Mouse (Mus musculus) megakaryocyte progenitor cell, adult 5-6 weeks (primary cell): ENCODE data around the gene Fam92b. TPM values are rescaled to one million over a fixed set of nuclear protein-coding genes. Genes with fewer than 3 reads are reported as not detected.
A peak's percentile ranks its signal among the peaks of the same experiment; 100 is the strongest.

Experiments
- ATAC-seq: replicated peaks from 2 replicates; pipeline ENCODE4 v1.8.0; 2016; ENCODE audit warnings: mild to moderate bottlenecking, moderate TSS enrichment, inconsistent platforms; ENCODE audit not compliant: poor library complexity
- total RNA-seq, 2 experiments: library from RNA; stranded (forward) in 1 of 2; stranded (reverse) in 1 of 2; fragments of 157-497, 149-512 nt in 1 of 2; fragments of 200-1000 nt in 1 of 2; gene quantifications; 2 replicates each; pipeline versions ENCODE4 v1.2.3 to v1.2.4; 2015 to 2017

Fam92b gene
- total RNA-seq, 2 experiments from 2014 or later: not detected

- peak; percentile 23; the same call in 1 of the 2 replicates for ATAC-seq
Observed at GRCm38 (mm10) chr8:120190810-120191413, 13.6 kb upstream of the Fam92b start.

- ATAC-seq: no peak
Observed at GRCm38 (mm10) chr8:120190107-120190809, 13.0 kb upstream of the Fam92b start.

- ATAC-seq: no peak
Observed at GRCm38 (mm10) chr8:120189440-120189839, 12.2 kb upstream of the Fam92b start.

- ATAC-seq: no peak
Observed at GRCm38 (mm10) chr8:120188510-120188909, 11.2 kb upstream of the Fam92b start.

- no peak for ATAC-seq
Observed at GRCm38 (mm10) chr8:120186454-120186853, 9.2 kb upstream of the Fam92b start.

GRCm38 (mm10) chr8:120184850-120185792, 7.9 kb upstream of the Fam92b start:
- ATAC-seq: no peak

GRCm38 (mm10) chr8:120184366-120184765, 7.1 kb upstream of the Fam92b start:
- ATAC-seq: no peak

DNA sequence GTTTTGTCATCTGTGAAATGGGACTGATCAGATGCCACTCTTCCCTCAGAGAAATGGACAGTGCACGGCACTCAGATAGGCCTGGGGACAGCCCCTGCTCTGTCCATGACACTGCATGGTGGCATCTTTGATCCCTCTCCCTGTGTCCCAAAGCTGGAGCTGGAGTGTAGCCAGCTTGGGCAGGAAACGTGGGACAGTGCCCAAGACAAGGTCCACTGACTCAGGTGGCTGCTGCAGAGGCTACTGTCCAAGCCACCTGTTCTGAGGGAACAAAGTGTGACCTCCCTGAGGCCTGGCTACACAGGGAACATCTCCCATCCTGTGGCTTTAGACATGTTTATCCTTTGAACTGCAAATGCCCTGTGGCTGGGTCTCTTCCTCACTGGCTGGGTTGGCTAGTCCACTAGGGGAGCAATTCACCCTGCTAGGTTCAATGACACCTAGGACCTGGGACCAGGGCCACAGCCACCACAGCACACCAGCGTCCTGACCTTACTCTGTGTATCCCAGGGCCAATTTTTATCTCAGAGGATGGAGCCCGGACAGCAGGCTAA, 4.7 kb upstream of the Fam92b start:
- no peak for ATAC-seq

DNA sequence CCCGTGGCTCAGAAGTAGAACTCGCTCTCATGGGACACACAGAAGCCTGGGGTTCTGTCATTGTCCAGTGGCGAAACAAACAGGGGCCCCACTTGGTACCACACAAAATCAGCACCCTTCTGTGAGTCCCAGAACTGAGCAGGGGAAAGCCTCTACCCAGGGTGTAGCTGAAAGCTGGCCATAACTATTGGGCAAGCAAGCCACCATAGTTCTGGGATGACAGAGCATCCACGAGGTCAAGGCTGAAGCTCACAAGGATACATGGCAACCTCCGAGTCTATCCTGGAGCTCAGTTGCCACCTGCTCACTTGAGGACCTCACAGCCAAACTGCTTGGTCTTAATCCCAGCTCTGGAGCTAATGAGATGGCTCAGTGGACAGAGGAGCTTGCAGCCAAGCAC, 4.0 kb upstream of the Fam92b start:
- no peak for ATAC-seq

DNA sequence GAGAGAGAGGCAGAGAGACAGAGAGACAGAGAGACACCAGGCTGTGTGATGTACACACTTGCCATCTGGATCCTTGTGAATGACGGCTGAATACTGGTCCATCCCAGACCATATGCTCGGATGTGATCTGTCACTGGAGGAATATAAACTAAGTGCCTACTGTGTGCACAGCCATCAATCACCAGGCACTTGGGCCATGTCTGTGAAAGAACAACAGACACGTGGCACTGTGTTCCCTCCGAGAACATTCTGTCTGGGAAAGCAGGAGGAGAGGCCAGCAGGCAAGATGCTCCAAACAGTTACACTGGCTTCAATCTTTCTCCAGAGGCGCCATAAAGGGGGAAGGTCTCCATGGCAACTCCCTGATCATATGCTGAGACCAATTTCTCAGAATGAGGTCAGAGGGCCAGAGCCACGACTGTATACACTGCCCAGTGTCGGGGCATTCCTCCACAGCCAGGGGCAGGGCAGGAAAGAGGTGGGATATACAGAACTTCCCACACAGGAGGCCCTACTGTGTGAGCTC, 3.2 kb upstream of the Fam92b start:
- no peak for ATAC-seq

- ATAC-seq: peak; percentile 91
Observed at GRCm38 (mm10) chr8:120179027-120179431, 1.8 kb upstream of the Fam92b start.

GRCm38 (mm10) chr8:120178124-120178514, 853 bp upstream of the Fam92b start:
- no peak for ATAC-seq

DNA sequence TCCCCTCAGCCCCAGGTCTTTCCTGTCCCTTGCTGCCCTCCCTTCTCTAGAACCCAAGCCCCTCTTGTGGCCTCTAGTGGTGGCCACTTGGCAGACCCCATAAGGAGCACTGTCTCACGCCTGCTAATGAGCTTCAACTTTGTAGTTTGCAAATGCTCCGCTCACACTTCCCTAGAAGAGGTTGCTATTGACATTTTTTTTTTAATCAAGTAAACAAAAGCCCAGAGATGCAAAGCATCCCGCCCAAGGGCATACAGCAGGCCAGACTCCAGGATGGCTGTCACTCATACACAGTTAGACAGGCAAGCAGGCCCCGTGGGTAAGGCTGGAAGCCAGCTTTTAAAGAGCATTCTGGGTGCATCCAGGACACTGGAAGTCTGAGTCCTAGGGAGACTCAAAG, 661 bp downstream of the Fam92b start:
- ATAC-seq: no peak

DNA sequence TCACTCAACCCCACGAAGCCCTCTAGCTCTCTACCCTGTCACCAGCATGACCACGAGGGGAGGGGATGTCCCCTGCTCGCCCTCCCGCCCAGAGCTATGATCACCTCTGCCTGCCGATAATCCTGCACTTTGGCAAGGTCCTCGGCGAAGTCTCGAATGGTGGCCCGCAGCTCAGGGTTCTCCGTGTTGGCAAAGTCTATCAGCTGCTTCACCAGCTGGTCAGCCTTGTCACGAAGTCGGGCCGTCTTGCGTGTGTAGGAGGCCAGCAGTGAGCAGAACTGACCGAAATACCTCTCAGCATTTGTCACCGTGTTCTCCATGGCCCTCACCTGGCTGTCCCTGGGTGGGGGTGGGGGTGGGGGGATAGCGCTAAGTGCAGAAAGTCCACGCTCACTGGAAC, 2.7 kb downstream of the Fam92b start:
- ATAC-seq: no peak

GRCm38 (mm10) chr8:120173195-120173594, 4.1 kb downstream of the Fam92b start:
- ATAC-seq: no peak

DNA sequence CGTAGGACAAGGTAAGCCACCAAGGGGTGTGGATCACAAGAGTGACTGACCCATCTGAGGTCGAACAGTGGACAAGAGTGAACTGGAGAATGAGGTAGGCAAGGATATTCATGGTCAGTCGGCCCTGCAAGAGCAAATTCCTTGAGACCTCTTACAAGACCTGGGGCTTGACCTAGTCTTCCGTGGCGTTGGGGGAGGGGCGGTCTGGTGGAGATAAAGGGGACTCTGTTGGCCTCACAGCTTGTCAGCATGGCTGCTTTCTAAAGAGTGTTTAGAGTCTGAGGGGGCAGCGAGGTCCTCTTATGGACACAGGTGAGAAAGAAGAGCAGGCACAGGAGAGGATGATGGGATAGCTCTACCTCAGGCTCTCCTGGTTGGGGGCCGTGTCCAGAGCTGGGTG, 8.1 kb downstream of the Fam92b start:
- ATAC-seq: no peak

DNA sequence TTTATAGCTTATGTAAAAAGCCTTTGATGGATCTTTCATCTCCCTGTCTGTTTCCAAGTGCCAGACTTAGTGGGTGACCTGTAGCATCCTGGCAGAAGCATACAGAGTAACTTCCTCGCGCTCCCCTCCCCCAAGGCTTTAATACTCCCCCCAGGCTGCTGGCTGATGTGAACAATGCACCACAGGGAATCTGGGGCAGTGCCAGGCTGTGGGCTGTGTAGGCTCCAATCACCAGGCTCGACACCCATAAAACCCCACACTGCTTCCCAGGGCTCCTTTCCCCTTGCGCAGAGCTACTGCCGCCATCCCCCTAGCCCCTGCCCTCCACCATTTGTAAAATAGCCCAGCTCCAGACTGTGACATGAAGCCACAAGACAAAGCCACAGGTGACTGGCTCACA, 9.4 kb downstream of the Fam92b start:
- no peak for ATAC-seq

- ATAC-seq: no peak
Observed at GRCm38 (mm10) chr8:120167136-120167535, 10.1 kb downstream of the Fam92b start.

- no peak for ATAC-seq
Observed at GRCm38 (mm10) chr8:120164026-120164425, 13.2 kb downstream of the Fam92b start.

DNA sequence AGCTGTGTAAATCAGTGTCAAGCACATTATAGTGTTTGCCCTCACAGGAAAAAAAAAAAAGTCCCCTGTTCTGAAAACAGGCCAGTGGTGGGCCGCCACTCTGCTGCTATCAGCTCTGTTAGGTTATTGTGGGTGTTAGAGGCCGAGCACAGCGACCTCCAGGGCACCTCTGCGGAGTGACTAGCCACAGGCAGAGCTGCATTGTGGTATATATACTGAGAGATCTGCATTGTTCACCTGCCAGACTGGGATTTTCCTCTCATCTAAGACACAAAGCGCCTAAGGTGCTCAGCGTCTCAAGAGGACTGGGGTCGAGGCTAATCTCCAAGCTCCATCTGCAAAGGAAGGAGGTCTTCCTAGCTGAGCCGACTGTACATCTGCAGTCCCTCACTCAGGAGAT, 13.9 kb downstream of the Fam92b start:
- ATAC-seq: no peak

- ATAC-seq: peak; percentile 86
Observed at GRCm38 (mm10) chr8:120162404-120162752, 14.9 kb downstream of the Fam92b start.
